Mouse (Mus musculus) heart, postnatal 4 days (tissue): ENCODE results near the gene Defa22. TPM values are rescaled to one million over a fixed set of nuclear protein-coding genes. Genes with fewer than 3 reads are reported as not detected.
"Not testable (repeated sequence)": the region's sequence is repeated elsewhere in the genome, so short reads cannot be mapped to it uniquely, and the experiment has no call there.

Experiments
- DNase-seq: peaks from one replicate; pipeline ENCODE4 v3.0.0; 2021
- total RNA-seq, 2 experiments: library from RNA; stranded (reverse); gene quantifications; 2 replicates each; pipeline ENCODE4 v1.2.3; 2021

The Defa22 gene
- not detected for total RNA-seq

DNA sequence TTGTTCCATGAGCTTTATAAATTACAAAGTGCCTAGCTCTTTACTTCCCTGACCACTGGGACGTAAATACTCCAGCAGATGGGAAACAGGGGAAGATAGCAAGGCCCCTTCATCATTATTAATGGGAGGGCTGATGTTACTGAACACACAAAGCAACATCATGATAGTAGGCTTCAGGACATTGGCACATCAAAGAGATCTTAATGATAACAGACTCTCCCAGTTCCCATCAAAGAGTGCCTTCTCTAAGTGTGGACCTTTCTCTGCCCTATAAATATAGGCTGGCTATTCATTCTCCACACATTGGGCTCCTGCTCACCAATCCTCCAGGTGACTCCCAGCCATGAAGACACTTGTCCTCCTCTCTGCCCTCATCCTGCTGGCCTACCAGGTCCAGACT is at the start of gene Defa22:
Gene Defa22, plus strand, starts transcription at position 301 of the 400 bp plus-strand sequence.
- not testable (repeated sequence) for DNase-seq

DNA sequence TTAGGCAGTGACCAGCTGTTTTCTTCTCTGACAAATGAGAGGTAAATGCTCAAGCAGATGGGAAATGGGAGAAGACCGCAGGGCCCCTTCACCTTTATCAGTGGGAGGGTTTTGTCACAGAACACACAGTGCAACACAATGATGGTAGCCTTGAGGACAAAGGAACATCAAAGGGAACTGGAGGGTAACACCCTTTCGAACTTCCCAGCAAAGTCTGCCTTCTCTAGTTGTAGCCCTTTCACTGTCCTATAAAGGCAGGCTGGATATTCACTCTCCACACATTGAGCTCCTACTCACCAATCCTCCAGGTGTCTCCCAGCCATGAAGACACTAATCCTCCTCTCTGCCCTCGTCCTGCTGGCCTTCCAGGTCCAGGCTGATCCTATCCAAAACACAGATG is 27.7 kb upstream of the Defa22 start, which contains the start of gene Defa30:
Gene Defa30, plus strand, starts transcription at position 301 of the 400 bp plus-strand sequence.
- DNase-seq: not testable (repeated sequence)

DNA sequence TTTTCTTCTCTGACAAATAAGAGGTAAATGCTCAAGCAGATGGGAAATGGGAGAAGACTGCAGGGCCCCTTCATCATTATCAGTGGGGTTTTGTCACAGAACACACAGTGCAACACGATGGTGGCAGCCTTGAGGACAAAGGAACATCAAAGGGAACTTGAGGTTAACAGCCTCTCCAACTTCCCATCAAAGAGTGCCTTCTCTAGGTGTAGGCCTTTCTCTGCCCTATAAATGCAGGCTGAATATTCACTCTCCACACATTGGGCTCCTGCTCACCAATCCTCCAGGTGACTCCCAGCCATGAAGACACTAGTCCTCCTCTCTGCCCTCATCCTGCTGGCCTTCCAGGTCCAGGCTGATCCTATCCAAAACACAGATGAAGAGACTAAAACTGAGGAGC is 29.2 kb downstream of the Defa22 start, which contains the start of gene Defa31:
Gene Defa31, plus strand, starts transcription at position 301 of the 400 bp plus-strand sequence.
- not testable (repeated sequence) for DNase-seq

DNA sequence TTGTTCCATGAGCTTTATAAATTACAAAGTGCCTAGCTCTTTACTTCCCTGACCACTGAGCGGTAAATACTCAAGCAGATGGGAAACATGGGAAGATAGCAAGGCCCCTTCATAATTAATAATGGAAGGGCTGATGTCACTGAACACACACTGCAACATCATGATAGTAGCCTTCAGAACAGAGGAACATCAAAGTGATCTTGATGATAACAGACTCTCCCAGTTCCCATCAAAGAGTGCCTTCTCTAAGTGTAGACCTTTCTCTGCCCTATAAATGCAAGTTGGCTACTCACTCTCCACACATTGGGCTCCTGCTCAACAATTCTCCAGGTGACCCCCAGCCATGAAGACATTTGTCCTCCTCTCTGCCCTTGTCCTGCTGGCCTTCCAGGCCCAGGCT is 39.2 kb downstream of the Defa22 start, which contains the start of gene Gm15293:
Gene Gm15293, plus strand, starts transcription at position 301 of the 400 bp plus-strand sequence.
- not testable (repeated sequence) for DNase-seq

Other genes starting within 250 kb of the Defa22 start
- not detected for gene Gm6040, start 240.2 kb upstream of the Defa22 start, total RNA-seq
- not detected for gene AY761185, start 217.6 kb upstream of the Defa22 start, total RNA-seq
- gene Defa21, start 136.7 kb upstream of the Defa22 start, total RNA-seq: not detected
- gene Defa23, start 107.2 kb upstream of the Defa22 start, total RNA-seq: not detected
- not detected for gene Defa35, start 97.2 kb upstream of the Defa22 start, total RNA-seq
- not detected for gene Defa25, start 77.8 kb upstream of the Defa22 start, total RNA-seq
- not detected for gene Gm14851, start 66.2 kb upstream of the Defa22 start, total RNA-seq
- gene Defa30, start 27.6 kb upstream of the Defa22 start, total RNA-seq: not detected
- gene Defa31, start 29.3 kb downstream of the Defa22 start, total RNA-seq: not detected
- not detected for gene Gm15293, start 39.3 kb downstream of the Defa22 start, total RNA-seq
- gene Gm15292, start 87.5 kb downstream of the Defa22 start, total RNA-seq: not detected
- not detected for gene Defa27, start 153.3 kb downstream of the Defa22 start, total RNA-seq
- gene Defa29, start 164.7 kb downstream of the Defa22 start, total RNA-seq: not detected
- gene Defa2, start 216.2 kb downstream of the Defa22 start, total RNA-seq: not detected
- gene Defa33, start 229.5 kb downstream of the Defa22 start, total RNA-seq: not detected